Mouse (Mus musculus) kidney, postnatal 0 days (tissue): ENCODE measurements around the gene Agfg1. TPM values are rescaled to one million over a fixed set of nuclear protein-coding genes. Genes with fewer than 3 reads are reported as not detected.

Experiments used
- ATAC-seq: fragments of 200-750 bp; cut with Nextera tagmentation; replicated peaks from 2 replicates; pipeline ENCODE4 v1.8.0; 2017; ENCODE audit warnings: low read depth, moderate number of reproducible peaks, moderate TSS enrichment, moderate library complexity; ENCODE audit not compliant: low FRiP score
- DNase-seq: peaks from one replicate; pipeline ENCODE4 v3.0.0-alpha.2; 2016; ENCODE audit warnings: low spot score
- H3K27ac ChIP-seq: fragments of 300-500 bp; sonication (generic); 2 replicates; pipeline ENCODE4 v1.5.1; 2014; ENCODE audit warnings: mild to moderate bottlenecking
- H3K27me3 ChIP-seq: fragments of 300-500 bp; sonication (generic); 2 replicates; pipeline ENCODE4 v1.6.1; 2014; ENCODE audit warnings: low read length, mixed read lengths; ENCODE audit not compliant: insufficient read depth
- H3K36me3 ChIP-seq: fragments of 300-500 bp; sonication (generic); 2 replicates; pipeline ENCODE4 v1.6.1; 2014; ENCODE audit warnings: low read length, mixed read lengths; ENCODE audit not compliant: insufficient read depth
- H3K4me1 ChIP-seq: fragments of 300-500 bp; sonication (generic); replicated peaks from 2 replicates; pipeline ENCODE4 v1.6.1; 2014; ENCODE audit warnings: antibody characterized with exemption, low read length, mixed read lengths; ENCODE audit not compliant: insufficient read depth
- H3K4me2 ChIP-seq: fragments of 300-500 bp; sonication (generic); 2 replicates; pipeline ENCODE4 v1.6.1; 2014; ENCODE audit warnings: mild to moderate bottlenecking, low read length, moderate library complexity, mixed read lengths
- H3K4me3 ChIP-seq: fragments of 300-500 bp; sonication (generic); replicated peaks from 2 replicates; pipeline ENCODE4 v1.5.1; 2014; ENCODE audit warnings: low read depth, low read length
- H3K9ac ChIP-seq: fragments of 300-500 bp; sonication (generic); 2 replicates; pipeline ENCODE4 v1.6.1; 2014; ENCODE audit warnings: low read depth, low read length
- H3K9me3 ChIP-seq: fragments of 300-500 bp; sonication (generic); replicated peaks from 2 replicates; pipeline ENCODE4 v1.6.1; 2016; ENCODE audit warnings: low read length, inconsistent platforms, mixed read lengths
- CTCF ChIP-seq: IDR thresholded peaks from 2 replicates; pipeline ENCODE4 v1.5.1; 2016; ENCODE audit warnings: antibody characterized with exemption, low read depth, mild to moderate bottlenecking, moderate library complexity
- WGBS: fragments of 180-500 bp; shearing (Covaris S2); extraction: QIAGEN DNeasy Blood & Tissue Kit; methylation state at CpG from one replicate; pipeline ENCODE4 v1.1.7; 2014; 5-methylcytosine and 5-hydroxymethylcytosine counted together
- polyA plus RNA-seq: library from polyadenylated mRNA; unstranded; fragments of >200 nt; fragmentation: Nextera tagmentation; extraction: Ambion mirVana; gene quantifications from 2 replicates; pipeline ENCODE4 v1.2.1, GENCODE M21; 2015

Gene Agfg1
- polyA plus RNA-seq, 1 experiment from 2014 or later: 23.5 TPM

DNA sequence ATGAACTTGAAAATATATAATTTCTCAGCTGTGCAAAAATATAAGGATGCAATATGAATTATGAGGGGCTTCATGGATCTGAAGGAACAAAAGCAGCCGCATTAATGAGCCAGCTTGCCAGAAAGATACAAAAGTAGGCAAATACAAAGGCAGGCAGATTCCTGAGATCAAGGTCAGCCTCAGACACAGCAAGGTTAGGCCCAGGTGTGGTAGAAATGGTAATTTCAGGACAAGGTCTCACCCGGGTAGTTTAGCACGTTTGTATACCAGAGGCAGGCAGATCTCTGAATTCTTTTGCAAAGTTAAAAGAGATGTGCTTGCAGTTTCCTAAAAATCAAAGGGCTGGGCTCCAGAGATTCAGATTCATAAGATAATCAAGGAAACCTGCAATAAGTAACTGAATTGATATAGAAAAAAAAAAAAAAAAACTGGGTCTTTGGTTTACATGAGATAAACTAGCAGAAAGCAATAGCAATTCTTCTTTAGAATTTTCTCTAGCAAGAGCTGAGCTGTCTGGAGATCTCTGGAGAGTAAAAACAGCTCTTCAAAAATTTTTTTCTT is 18.6 kb upstream of the Agfg1 start:
- no peak for TF ChIP-seq CTCF
- no peaks in the 10 kb centered on the region for H3K27me3 ChIP-seq
- DNase-seq (no peak), ATAC-seq (no peak)
- no peaks in the 10 kb centered on the region for H3K4me1 ChIP-seq
- 82% methylated on average over 3 of the region's 3 CpGs for WGBS
- no peak overlapping the region for H3K4me3 ChIP-seq
- no peaks in the 10 kb centered on the region for H3K9me3 ChIP-seq
- H3K27ac ChIP-seq: no peak overlapping the region
- no peaks in the 10 kb centered on the region for H3K36me3 ChIP-seq
- H3K9ac ChIP-seq: no peak overlapping the region
- H3K4me2 ChIP-seq: no peak overlapping the region

DNA sequence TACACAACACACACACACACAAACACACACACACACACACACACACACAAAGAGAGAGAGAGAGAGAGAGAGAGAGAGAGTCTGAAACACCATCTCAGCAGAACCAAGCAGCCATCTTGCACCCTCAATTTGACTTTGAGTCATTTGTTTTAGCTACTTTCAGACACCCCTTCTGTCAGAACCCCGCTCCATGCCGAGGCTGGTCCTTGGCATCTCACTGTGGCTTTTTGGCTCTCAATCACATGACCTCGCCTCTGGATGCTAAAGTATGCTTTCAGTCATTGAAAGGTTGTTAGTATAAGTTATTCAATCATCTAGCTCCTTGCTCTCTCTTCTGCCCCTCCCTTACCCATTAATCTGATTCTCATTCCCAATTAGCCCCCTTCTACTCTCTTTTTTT is 17.4 kb upstream of the Agfg1 start:
- WGBS: 85% methylated on average over 3 of the region's 3 CpGs

DNA sequence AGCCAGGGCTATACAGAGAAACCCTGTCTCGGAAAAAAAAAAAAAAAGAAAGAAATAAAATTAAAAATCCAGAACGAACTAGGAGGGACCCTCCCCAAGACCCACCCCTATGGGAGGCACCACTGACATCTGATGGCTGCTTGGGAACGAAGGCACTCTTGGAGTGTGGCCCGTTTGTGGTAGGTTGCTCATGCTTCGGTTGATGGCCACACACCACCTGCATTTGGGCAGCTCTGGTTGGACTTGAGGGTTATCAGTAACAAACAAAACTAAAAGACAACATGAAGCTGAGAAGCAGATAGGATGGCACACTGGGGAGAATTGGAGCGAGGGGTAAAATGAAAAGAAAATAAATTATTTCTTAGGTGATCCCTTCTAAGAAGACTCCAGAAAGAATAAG is 15.1 kb upstream of the Agfg1 start:
- no peaks in the 10 kb centered on the region for H3K9me3 ChIP-seq
- TF ChIP-seq CTCF: no peak
- WGBS: 81% methylated on average over 6 of the region's 6 CpGs
- no peaks in the 10 kb centered on the region for H3K27me3 ChIP-seq
- no peaks in the 10 kb centered on the region for H3K4me1 ChIP-seq
- H3K9ac ChIP-seq: no peak overlapping the region
- no peaks in the 10 kb centered on the region for H3K36me3 ChIP-seq
- no peak overlapping the region for H3K4me3 ChIP-seq
- DNase-seq: no peak
- no peak overlapping the region for H3K27ac ChIP-seq
- no peak overlapping the region for H3K4me2 ChIP-seq
- ATAC-seq: no peak

More for the DNA sequence above, 17.4 kb upstream of the Agfg1 start:
- no peak overlapping the region for H3K9ac ChIP-seq
- no peaks in the 10 kb centered on the region for H3K27me3 ChIP-seq
- DNase-seq (no peak), ATAC-seq (no peak)
- no peaks in the 10 kb centered on the region for H3K9me3 ChIP-seq
- no peaks in the 10 kb centered on the region for H3K4me1 ChIP-seq
- no peak overlapping the region for H3K27ac ChIP-seq
- no peaks in the 10 kb centered on the region for H3K36me3 ChIP-seq
- no peak overlapping the region for H3K4me2 ChIP-seq
- H3K4me3 ChIP-seq: no peak overlapping the region
- TF ChIP-seq CTCF: no peak

DNA sequence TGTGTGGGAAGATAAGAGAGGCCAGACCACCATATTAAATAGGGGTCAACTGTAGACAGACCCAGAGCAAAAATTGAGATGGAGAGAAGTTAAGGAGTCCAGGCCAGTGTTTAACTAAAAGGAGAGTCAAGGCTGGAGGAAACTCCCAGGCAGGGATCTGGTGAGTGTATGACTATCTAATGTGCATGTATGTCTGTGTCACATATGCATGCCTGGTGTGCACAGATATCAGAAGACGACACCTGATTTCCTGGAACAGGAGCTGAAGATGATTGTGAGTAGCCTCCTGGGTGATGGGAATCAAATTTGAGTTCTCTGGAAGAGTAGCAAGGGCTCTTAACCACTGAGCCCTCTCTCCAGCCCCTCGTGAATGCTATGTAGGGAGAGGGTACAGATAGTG is 14.0 kb upstream of the Agfg1 start:
- Histone ChIP-seq H3K27ac (no peak overlapping the region), H3K4me1 (no peaks in the 10 kb centered on the region), H3K9me3 (no peaks in the 10 kb centered on the region), H3K9ac (no peak overlapping the region), H3K27me3 (no peaks in the 10 kb centered on the region), H3K4me3 (no peak overlapping the region), H3K36me3 (no peaks in the 10 kb centered on the region), H3K4me2 (no peak overlapping the region)
- 100% methylated on average over 2 of the region's 2 CpGs for WGBS
- ATAC-seq: no peak
- no peak for DNase-seq
- no peak for TF ChIP-seq CTCF

DNA sequence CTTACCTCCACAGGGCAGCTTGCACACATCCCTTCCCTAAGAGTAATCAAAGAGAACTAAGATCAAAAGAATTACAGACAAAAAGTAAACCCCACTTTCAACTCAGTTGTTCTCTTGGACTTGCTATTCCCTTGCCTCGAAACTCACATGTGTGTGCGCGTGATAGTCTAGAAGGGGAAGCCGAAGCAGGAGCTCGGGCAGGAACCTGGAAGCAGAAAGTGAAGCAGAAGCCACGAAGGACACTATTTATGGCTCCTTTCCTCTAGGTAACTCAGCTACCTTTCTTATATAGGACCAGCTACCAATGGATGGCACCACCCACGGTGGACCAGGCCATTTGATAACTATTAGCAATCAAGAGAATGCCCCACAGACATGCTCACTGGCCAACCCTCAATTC is 13.5 kb upstream of the Agfg1 start:
- no peaks in the 10 kb centered on the region for H3K27me3 ChIP-seq
- no peak overlapping the region for H3K4me3 ChIP-seq
- ATAC-seq (no peak), DNase-seq (no peak)
- no peaks in the 10 kb centered on the region for H3K36me3 ChIP-seq
- no peak for TF ChIP-seq CTCF
- no peak overlapping the region for H3K9ac ChIP-seq
- H3K4me1 ChIP-seq: no peaks in the 10 kb centered on the region
- 90% methylated on average over 7 of the region's 7 CpGs for WGBS
- H3K27ac ChIP-seq: no peak overlapping the region
- H3K4me2 ChIP-seq: no peak overlapping the region
- no peaks in the 10 kb centered on the region for H3K9me3 ChIP-seq

DNA sequence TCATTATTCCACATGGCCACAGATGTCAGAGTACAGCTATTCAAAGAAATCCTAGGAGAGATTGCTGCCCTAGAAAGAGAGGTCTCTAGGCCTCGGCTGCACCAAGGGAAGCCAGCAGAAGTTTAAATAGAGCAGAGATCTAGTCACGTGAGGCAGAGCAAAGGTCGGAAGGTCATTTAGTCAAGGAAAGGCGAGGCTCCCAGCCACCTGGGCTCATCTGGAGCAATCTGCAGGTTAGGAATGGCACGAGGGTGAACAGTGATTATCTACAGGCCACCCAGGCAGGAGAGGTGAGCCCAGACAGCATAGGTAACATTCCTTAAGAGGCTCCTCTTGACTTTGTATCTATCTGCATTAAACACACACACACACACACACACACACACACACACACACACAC is 12.4 kb upstream of the Agfg1 start:
- 43% methylated on average over 5 of the region's 5 CpGs for WGBS
- DNase-seq: no peak
- no peaks in the 10 kb centered on the region for H3K36me3 ChIP-seq
- H3K4me1 ChIP-seq: no peaks in the 10 kb centered on the region
- no peak overlapping the region for H3K27ac ChIP-seq
- H3K4me2 ChIP-seq: no peak overlapping the region
- no peaks in the 10 kb centered on the region for H3K9me3 ChIP-seq
- no peak overlapping the region for H3K9ac ChIP-seq
- H3K27me3 ChIP-seq: no peaks in the 10 kb centered on the region
- H3K4me3 ChIP-seq: no peak overlapping the region
- no peak for ATAC-seq
- TF ChIP-seq CTCF: no peak

DNA sequence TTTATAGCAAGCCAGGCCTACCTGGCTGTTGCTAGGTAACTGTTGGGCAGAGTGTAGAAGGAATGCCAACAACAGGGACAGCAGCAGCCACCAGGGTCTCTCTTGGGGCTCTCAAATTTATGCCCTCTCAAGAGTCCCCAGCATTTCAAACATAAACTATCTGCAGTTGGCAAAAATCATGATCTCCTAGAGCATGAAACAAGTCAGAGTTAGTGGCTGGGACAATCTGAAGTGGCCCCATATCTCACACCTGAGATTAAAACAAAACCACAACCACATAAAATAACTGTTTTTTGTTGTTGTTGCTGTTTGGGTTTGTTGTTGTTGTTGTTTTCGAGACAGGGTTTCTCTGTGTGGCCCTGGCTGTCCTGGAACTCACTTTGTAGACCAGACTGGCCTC is 8.5 kb upstream of the Agfg1 start:
- Histone ChIP-seq H3K4me1 (peaks cover 3% of the 10 kb centered on the region; the same call in 1 of the 2 replicates), H3K9me3 (no peaks in the 10 kb centered on the region), H3K27me3 (no peaks in the 10 kb centered on the region), H3K4me3 (no peak overlapping the region), H3K36me3 (no peaks in the 10 kb centered on the region), H3K4me2 (no peak overlapping the region), H3K27ac (no peak overlapping the region), H3K9ac (no peak overlapping the region)
- ATAC-seq (no peak), DNase-seq (no peak)
- no peak for TF ChIP-seq CTCF
- 78% methylated on average over 1 of the region's 1 CpGs for WGBS
